Mouse (Mus musculus) right cerebral cortex, adult 2 months (tissue): ENCODE data around the gene Ermp1.
A peak's percentile ranks its signal among the peaks of the same experiment; 100 is the strongest.

Experiments used
- DNase-seq, 2 experiments: peaks; one replicate each; pipeline ENCODE4 v3.0.0; 2021 to 2022; ENCODE audit warnings: low spot score in 2 of 2

Gene Ermp1

DNA sequence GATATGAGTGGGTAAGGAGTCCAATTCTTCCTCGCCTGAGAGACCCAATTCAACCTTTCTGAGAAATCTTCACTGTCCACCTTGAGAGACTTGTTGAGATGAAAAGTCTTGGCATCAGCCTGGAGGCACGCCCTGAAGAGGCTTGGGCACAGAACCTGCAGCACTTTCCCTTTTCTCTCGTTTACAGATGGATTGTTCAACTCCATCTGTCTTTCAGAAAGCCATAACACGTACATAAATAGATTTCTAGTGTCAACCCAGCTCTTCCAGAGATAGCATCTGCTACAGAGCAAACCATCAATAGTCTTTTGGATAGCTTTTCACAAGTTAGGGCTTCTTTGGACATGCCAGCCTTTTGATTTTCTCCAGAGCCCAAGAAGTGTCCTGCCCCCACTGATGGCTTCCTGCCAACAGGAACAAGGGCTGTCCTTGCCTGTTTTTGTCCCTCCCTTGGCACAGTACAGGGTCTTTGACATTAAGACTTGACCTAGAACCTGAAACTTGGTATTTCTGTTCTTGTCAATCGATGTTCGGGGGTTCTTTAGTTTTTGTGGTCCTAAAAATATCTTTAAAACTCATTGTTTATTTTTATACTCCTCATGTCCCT lies 13.9 kb upstream of the Ermp1 start:
- no peak for DNase-seq

- no peak for DNase-seq
These were observed 12.9 kb upstream of the Ermp1 start for GRCm38 (mm10) chr19:29660835-29661764.

DNA sequence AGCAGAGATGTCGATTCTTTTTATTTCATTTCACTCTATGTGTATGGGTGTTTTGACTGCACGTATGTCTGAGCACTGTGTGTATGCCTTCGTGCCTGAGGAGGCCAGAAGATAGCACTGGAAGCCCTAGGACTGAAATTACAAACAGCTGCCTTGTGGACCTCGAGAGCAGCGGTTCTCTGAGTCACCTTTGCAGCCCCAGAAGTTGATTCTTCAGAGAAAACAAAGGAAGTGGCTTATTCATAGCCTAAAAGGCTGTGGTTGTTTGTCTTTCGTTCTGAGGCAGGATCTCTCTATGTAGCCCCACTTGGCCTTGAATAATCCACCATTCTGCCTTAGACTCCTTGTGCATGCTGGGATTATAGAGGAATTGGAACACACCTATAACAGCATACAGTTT lies 11.5 kb upstream of the Ermp1 start:
- DNase-seq, result no peak

DNA sequence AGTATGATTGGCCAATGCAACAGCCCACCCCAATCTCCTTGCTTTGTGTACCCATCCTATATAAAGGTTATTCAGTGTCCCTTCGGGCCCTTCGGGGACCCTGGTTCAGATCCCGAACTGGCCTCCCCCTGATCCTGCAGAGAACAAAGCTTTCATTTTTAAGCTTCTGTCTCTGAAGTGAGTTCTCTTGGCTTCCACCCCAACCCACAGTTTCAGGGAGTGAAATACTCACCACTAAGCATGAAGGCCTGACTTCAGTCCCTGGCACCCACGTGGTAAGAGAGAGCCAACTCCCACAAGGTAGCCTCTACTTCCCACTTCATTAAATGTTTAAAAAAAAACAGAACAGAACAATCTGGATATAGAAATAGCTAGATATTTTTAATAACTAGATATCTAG lies 10.6 kb upstream of the Ermp1 start:
- DNase-seq, result no peak

- no peak for DNase-seq
These were observed 9.3 kb upstream of the Ermp1 start for GRCm38 (mm10) chr19:29657558-29657957.

- DNase-seq, result no peak
These were observed 8.8 kb upstream of the Ermp1 start for GRCm38 (mm10) chr19:29657033-29657432.

DNA sequence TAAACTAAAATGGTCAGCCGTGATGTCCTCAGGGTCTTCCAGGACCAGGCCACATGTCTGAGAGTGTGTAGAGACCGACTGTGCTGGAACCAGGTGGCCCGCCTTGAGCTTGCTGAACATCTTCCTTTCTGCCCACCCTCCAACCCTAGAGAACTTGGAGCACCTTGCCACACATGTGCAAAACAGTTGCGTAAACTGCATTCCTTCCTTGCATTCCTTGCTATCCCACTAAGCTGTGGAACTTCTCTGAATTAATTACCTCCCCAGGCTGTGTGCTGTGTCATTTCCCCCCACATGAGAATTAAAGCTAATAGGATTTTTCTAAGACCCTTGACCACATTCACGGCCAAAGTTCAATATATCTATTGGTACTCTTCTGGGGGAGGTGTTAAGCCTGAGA lies 8.4 kb upstream of the Ermp1 start:
- no peak for DNase-seq

DNA sequence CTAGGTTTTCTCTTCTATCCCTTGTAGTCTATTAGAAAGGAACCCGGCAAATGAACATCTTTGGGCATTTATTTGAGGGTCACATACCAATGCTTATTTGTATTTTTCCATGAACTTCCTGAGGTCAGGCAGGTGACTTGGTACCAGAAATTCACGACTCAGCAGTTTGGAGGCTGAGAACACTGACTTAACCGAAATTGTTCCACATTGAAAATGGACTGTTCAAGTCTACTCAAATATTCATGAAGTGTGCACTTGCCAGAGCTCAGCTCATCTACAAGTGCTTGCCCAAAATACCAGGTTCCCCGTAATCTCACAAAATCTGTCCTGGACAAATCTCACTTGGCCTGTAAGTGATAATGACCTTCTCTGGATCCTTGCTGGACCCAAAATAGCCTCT lies 7.8 kb upstream of the Ermp1 start:
- no peak for DNase-seq

DNA sequence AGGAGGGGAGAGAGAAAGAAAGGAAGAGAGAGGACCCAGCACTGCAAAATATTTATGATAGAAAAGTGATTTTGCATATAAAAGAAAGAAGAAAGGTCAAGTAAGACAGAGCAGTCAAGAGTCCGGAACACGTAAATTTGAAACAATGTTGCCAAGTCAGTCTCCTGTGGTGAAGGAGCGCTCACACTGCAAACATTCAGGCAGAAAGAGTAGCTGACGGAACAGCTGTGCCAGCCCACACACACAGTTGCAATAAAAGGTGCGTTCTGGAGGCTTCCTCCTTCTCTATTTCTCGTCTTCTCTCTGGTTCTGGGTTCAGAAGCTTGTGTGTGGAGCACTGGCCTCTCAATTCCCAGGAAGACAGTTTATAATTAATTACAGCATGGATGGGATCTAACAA lies 6.9 kb upstream of the Ermp1 start:
- DNase-seq, result peak in 1 of 2 experiments; percentile 41

GRCm38 (mm10) chr19:29653768-29654265 lies 5.6 kb upstream of the Ermp1 start:
- DNase-seq, result no peak

DNA sequence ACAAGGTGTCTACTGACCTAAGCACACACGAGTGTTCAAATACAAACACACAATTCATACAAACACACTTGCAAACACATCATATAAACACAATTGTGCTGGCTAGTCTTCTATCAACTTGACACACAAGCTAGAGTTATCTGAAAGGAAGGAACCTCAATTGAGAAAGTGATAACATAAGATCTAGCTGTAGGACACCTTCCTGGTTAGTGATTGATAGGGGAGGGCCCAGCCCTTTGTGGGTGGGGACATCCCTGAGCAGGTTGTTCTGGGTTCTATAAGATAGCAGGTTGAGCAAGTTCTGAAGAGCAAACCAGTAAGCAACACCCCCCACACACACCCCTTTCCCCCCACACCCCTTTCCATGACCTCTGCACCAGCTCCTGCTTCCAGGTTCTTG lies 1.5 kb upstream of the Ermp1 start:
- DNase-seq, result no peak

DNA sequence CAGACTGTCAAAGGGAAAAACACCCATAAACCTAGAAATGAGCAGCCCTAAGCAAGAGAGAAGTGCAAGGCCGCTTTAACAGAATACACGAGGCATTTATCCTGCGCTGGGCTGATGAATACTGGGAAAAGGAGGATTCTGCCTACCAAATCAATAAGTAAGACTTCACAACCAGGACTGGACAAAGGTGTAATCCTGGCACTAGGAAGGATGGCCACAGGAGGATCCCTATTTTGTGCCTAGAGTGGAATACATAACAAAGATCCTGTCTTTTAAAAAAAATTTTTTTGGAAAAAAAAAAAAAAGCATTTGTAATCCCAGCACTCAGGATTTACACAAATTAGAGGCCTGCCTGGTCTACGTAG lies 317 bp upstream of the Ermp1 start:
- no peak for DNase-seq

DNA sequence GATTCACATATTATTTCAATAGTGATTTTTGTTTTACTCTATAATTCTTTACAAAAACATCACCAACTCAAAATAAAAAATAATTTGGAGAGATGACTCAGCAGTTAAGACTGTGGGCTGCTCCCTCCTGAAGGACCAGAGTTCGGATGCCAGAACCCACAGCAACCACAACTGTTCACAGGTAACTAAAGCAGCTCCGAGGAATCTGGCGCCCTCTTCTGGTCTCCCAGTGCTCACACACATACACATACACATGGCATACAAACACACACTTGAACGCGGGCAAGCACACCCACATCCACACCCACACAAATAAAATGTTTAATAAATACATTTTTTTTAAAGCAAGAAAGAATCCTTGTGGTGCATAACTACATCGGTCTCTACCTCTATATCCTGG lies 3.5 kb downstream of the Ermp1 start:
- no peak for DNase-seq

DNA sequence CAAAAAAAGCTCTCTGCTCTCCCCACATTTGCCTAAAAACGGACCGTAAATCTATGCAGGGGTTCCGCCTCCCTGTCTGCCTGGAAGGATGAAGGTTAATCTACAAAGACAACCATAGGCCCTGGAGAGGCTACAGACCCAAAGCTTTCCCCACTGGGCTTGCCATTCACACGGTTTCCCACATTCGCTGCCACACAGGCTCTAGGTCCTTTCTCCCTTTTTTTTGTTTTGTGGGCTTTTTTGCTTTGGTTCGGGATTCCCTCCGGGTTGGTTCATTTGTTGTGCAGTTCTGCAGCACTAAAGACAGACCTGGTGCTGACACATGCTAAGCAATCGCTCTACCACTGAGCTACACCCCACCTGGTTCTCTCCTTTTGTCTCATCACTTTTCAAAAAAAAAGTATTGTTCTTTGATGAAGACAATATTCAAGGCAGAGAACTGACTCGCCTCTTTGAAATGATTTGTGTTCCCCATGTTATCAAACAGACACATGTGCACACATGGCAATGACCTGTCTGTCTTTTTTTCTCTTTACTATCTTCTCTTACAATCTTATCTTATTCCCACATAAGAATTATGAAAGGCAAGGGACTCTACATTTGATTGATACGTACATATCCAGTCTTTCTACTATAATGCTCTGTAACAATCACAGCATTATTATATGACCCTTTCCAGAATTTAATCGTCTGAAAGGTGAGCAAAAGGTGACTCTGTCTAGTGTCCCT lies 4.9 kb downstream of the Ermp1 start:
- DNase-seq, result no peak

DNA sequence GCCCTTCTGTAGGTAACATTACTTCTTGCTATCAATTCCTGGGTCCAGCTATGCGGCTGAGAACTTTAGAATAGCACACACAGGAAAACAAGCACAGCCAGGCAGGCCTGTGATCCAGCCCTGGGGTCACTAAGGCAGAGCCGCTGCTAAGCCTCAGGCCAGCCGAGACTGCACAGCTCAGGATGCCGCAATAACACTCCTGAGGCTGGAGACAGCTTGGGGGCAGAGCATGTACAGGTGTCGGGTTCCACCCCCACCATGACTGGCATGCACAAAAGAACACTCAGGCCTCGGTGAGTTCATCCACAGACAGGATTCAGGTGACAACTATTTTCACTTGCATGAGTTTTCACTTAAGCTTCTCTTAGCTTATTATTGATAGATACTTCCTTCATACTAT lies 6.0 kb downstream of the Ermp1 start:
- no peak for DNase-seq

DNA sequence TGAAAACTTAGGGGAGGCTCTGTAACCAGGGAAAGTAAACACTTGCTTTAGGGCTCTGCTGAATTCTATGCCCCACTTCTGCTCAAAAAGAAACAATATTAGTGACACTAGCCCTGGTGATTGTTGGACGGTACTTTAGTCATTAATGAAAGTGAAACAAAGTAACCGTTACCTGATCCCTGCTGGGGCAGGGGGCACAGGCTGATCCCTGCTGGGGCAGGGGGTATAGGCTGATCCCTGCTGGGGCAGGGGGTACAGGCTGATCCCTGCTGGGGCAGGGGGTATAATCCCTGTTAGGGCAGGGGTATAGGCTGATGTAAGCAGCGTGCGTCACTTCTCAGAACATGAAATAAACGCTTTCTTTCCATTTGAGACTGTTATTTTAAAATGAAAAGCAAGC lies 6.7 kb downstream of the Ermp1 start:
- DNase-seq, result no peak

GRCm38 (mm10) chr19:29641055-29641454 lies 7.2 kb downstream of the Ermp1 start:
- no peak for DNase-seq

DNA sequence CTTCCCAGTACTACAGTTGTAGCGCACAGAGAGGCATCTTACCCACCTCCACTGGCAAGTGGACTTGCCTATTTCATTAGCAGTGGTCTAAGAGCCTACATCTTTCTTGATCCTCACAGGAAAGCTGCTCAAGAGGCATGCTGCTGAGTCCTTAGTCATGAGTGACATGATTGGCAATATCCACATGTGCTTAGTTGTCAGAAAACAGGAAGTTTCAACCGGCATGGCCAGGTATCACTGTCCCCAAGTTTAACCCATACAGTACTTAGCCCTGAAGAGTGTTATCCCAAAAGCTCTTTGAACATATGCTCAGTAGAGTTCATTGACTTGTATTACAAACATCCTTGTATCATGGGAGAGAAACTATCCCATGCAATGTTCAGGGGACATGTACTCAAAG lies 36.1 kb downstream of the Ermp1 start:
- no peak for DNase-seq

DNA sequence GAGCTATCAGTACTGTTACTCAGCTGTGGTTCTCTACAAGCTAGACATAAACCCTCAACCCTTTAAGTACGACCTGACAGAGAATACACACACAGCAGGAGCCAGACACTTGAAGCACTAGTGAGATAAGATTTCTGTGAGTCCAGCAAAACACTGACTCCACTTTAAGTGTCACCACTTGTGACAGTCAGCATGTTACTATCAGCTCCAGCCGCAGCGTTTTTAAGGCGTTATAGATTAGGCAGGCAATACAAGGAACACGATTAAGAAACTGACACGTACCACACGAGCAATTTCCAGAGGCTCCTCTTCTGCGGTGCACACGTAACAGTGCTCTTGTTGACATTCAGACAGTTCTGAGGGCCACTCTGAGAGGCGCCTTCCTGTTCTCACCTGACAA lies 37.3 kb downstream of the Ermp1 start:
- DNase-seq, result no peak

DNA sequence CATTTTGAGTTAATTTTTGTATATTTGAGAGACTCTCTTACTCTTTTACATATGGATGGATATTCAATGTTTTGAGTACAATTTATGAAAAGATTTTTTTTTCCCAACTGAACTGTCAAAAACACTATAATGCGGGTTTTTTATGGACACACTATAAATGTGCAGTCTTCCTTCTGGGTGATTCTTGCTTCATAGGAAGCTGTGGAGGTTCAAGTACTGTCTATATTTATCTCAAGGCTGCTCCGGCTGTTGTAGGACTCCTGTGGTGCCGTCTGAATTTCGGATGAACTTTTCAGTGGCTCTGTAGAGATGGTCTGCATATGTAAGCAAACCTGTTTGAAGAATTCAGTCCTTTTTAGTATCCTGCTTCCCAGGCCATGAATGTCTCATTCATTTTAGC lies 40.0 kb downstream of the Ermp1 start:
- no peak for DNase-seq

DNA sequence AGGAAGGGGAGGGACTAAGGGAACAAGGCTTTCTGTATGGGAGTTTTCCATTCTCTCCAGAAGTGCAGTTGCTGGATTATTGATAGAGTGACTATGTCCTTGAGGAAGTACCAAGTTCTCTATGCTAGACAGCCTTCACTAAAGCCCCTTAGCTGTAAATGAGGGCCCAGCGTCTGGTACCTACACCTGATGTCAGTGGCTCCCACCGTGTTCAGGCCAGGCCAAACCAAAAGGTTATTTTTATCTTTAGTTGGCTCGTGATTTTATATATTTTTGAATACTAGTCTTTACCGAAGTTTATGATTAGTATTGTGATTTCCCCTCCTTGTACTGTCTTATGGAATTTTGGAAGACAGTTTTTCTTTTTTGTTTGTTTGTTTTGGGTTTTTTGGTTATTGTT lies 40.7 kb downstream of the Ermp1 start:
- no peak for DNase-seq

DNA sequence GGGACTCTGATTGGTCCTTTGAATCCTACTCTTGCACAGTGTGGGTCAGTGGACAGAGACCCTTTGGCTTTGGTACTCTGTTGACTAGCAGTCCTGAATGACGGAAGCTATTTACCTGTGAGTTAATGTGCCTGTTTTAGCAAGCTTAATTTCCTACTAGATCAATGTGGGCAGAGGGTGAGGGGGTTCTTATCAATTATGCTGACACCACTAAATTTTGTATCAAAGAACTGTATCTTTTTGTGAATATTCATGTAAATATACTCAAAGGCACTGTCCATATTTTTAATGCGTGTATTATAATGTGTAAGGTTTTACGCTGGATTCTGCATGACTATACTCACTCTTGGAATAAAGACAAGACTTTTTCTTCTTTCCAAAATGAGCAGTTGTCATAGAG lies 43.6 kb downstream of the Ermp1 start:
- DNase-seq, result no peak
